Mouse (Mus musculus): Measurements from ENCODE around the gene Olfr665.

DNA sequence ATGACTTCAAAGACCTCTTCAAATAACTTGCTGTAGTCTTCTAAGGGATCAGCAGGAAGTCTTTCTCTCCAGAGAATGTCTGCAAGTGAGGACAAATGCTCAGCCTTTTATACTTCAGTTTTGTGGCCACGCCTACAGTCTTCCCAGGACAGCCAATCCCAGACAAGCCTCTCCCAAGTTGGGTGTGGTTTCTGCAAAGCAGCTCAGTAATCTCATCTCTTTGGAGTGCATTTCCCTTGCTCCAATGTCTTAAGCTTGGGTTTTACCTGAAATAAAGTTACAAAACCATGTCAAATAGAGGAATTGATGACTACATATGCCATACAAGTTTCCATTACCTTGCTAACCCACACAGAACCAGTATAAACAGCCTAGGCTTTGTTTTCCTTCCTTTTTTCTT is 35.3 kb upstream of the Olfr665 start, which contains the start of gene Usp17lb:
- TF ChIP-seq CTCF (IDR thresholded peaks at IDR 0.05; ENCODE audit: low read depth) = no peak
- no peak for TF ChIP-seq EP300 (IDR thresholded peaks at IDR 0.05; ENCODE audit: low read depth)

Measured in liver, postnatal 0 days (tissue).